Mouse (Mus musculus): ENCODE measurements around the gene Gpr153.

GRCm38 (mm10) chr4:152305991-152306390 is 32.0 kb downstream of the Gpr153 start:
- no peak for TF ChIP-seq CTCF (IDR thresholded peaks at IDR 0.05; ENCODE audit: low read depth)
- TF ChIP-seq EP300 (IDR thresholded peaks at IDR 0.05; ENCODE audit: low read depth): no peak
